Mouse (Mus musculus) WW6 (cell line): ENCODE data around the gene Fam118a.
A peak's percentile ranks its signal among the peaks of the same experiment; 100 is the strongest.

Experiments
- DNase-seq: peaks from one replicate; pipeline ENCODE4 v3.0.0-alpha.2; 2013; ENCODE audit warnings: low read depth, low spot score

Fam118a gene

GRCm38 (mm10) chr15:85063421-85063820 is 34.7 kb downstream of the Fam118a start:
- DNase-seq: no peak

DNA sequence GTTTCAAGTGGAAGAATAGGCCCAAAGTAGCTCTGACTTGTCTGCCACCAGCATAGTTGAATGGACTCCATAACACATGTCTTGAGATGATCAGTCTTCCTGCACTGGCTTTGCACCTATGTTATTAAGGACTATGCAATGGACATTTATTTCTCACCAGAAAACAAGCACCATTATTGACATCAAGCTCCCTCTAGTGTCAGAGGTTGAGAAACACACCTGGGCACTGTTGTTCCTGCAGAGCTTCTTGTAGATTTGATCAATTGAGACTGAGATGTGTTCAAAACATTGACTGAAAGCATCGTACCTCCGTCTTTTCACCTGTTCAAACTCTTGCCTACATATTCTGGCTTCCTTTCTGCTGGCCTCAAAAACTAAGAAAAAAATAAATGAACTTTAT is 41.8 kb downstream of the Fam118a start:
- peak; percentile 11 for DNase-seq

DNA sequence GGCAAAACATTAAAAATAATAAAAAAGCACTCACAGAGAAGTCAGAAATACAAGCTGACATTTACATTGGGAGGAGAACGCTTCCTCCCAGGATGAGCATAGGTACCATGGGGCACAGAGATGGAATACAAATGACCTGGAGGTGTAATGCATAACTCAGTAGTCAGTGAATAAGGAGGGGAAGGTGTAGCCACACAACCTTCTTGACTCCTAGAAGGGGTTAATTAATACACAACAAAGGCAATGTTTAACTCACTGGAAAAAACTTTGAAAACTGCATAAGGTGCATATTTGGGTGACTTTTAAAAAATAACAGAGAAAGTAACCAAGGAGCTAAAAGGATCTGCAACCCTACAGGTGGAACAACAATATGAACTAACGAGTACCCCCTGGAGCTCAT is 43.9 kb downstream of the Fam118a start:
- no peak for DNase-seq

DNA sequence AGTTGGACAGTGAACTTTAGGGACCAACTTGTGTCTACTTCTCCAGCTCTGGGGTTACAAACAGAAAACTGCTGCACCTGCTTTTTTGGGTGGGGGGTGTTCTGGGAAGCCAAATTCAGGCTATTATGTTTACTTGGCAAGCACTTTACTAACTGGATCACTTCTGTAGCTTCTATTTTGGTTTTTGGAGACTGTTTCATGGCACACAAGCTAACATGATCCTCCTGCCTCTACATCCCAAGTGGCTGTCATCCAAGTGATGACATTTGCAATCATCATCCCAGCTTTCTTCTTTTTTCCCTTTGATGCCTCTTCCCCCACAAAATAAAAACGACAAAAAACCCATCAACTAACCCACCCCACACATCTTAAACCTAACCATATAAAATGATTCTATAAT is 56.9 kb downstream of the Fam118a start:
- no peak for DNase-seq
